Mouse (Mus musculus): ENCODE measurements at regions not wholly inside any gene's neighbourhood (a gene's known extent, or its start where the extent isn't known, plus 50 kb on each side); places are given as distances from the start of the nearest gene placed in this dataset.

- TF ChIP-seq CTCF (IDR thresholded peaks at IDR 0.05; ENCODE audit: low read depth, low read length) (peak; percentile 73; the same call in 1 of the 2 replicates), POLR2A (IDR thresholded peaks at IDR 0.05; ENCODE audit: borderline replicate concordance, low read depth, low read length) (no peak)
These were observed 67.8 kb upstream of the Slc25a33 start for GRCm38 (mm10) chr4:149841856-149842255.

Data from bone marrow macrophage, adult 2 months (primary cell).